Mouse (Mus musculus) cerebellum, adult 2 months (tissue): ENCODE data around the gene Rps27l. TPM values are rescaled to one million over a fixed set of nuclear protein-coding genes. Genes with fewer than 3 reads are reported as not detected.
A peak's percentile ranks its signal among the peaks of the same experiment; 100 is the strongest.

ENCODE experiments used
- DNase-seq, 2 experiments: peaks; one replicate each; pipeline ENCODE4 v3.0.0; 2021
- H3K27ac ChIP-seq: fragments of 200-500 bp; 2 replicates; pipeline ENCODE4 v1.5.1; 2012; ENCODE audit warnings: low read length, control low read depth, inconsistent platforms; ENCODE audit not compliant: insufficient read depth
- H3K27me3 ChIP-seq: fragments of 200-500 bp; 2 replicates; pipeline ENCODE4 v1.6.1; 2012; ENCODE audit warnings: inconsistent platforms, mild to moderate bottlenecking, low read length, moderate library complexity; ENCODE audit not compliant: control insufficient read depth, insufficient read depth
- H3K4me1 ChIP-seq: fragments of 200-500 bp; 2 replicates; pipeline ENCODE4 v1.6.1; 2011; ENCODE audit warnings: low read length; ENCODE audit not compliant: control insufficient read depth, insufficient read depth
- H3K4me3 ChIP-seq: fragments of 200-500 bp; replicated peaks from 2 replicates; pipeline ENCODE3; 2011; ENCODE audit warnings: mild to moderate bottlenecking, low read depth, low read length, control low read depth; ENCODE audit not compliant: insufficient read depth
- CTCF ChIP-seq: fragments of 200-500 bp; IDR thresholded peaks from 2 replicates; pipeline ENCODE4 v1.5.1; 2011; ENCODE audit warnings: low read depth, mild to moderate bottlenecking, control low read depth, low read length, moderate library complexity, borderline replicate concordance; ENCODE audit not compliant: insufficient read depth
- POLR2A ChIP-seq: fragments of 200-500 bp; IDR thresholded peaks from 2 replicates; pipeline ENCODE4 v1.6.1; 2011; ENCODE audit warnings: low read length, control low read depth, borderline replicate concordance; ENCODE audit not compliant: insufficient read depth
- WGBS: fragments of 180-500 bp; shearing (Covaris S2); methylation state at CpG from one replicate; pipeline ENCODE4 v1.1.7; 2018; 5-methylcytosine and 5-hydroxymethylcytosine counted together
- polyA plus RNA-seq: library from polyadenylated mRNA; depleted of rRNA; stranded (reverse); fragments of >200 nt; gene quantifications from 2 replicates; pipeline ENCODE4 v1.2.3, GENCODE M21; 2012; rRNA removed

Rps27l gene
- polyA plus RNA-seq = 53.7 and 55.7 TPM in 2 replicates

DNA sequence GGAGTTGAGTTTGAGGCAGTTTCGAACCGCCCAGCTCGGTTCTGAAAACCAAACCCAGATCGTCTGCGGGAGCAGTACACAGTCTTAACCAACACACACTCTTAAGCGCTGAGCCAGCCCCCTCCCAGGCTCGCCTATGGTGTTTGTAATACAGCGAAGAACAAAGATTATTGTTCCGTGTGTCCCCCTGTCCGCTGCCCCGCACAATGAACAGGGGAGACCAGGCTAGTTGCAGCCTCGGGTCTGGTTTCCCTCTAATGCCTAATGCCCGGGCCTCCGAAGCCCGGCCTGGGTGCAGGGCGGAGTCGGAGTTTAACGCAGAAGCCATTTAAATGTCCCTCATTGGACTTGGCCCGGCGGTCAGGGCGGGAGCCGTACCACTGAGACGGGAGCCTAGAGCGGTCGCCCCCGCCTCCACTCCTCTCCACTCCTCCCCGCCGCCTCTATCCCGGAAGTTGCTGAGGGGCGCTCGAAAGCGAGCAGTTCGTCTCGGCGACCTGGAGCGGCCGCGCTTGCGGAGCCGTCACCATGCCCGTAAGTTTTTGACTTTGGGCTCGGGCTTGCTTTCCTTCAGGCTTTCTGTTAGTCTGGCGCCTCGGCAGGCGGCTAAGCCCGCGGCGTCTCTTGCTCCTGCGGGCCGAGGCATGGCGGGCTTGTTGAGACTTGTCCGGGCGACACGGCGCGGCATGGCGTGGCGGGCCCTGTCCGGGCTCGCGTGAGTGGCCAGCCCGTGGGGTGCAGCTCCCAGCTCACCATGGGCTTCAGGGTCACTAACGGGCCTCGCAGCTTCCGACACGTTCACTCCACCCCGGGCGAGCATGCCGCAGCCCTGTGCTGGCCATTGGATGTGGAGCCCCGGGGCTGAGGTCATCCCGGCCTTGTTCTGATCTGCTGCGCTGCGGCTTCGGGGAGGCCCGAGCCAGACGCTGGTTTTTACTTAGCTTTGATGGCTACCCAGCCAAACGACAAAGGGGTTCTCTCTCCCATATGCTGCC is at the start of gene Rps27l:
Rps27l (plus strand) TSS at position 440 of the 995 bp plus-strand sequence.
- Histone ChIP-seq H3K27me3 (no peaks in the 10 kb centered on the region), H3K4me1 (no peaks in the 10 kb centered on the region), H3K4me3 (peak within 1 kb of the TSS; percentile 72), H3K27ac (peak within 1 kb of the TSS; percentile 78)
- WGBS = under 1% methylated on average over 77 of the region's 77 CpGs
- DNase-seq = peak; percentile 94
- peak; percentile 71; the same call in 1 of the 2 replicates for TF ChIP-seq POLR2A
- no peak for TF ChIP-seq CTCF

DNA sequence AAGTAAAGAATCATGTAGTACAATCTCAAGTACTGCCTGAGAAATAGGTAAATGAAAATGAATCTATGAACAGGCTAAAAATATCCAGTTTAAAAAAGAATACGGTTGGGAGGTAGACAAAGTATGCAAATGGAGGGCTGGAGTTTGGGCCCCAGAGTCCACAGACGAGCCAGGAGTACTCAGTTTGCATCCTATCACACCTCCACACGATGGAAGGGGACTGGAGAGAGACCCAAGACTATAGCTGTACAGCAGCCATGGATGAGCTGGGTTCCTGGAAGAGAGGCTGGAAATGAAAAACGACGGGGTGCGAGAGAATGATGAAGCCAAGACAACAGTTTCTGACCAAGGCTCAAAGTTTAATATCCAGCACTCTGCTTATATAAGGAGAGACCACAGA is 48.9 kb upstream of the Rps27l start:
- WGBS = 63% methylated on average over 6 of the region's 6 CpGs
- TF ChIP-seq CTCF (no peak), POLR2A (no peak)
- H3K27ac ChIP-seq = no peak overlapping the region
- no peak for DNase-seq
- no peaks in the 10 kb centered on the region for H3K4me1 ChIP-seq
- no peak overlapping the region for H3K4me3 ChIP-seq
- no peaks in the 10 kb centered on the region for H3K27me3 ChIP-seq

DNA sequence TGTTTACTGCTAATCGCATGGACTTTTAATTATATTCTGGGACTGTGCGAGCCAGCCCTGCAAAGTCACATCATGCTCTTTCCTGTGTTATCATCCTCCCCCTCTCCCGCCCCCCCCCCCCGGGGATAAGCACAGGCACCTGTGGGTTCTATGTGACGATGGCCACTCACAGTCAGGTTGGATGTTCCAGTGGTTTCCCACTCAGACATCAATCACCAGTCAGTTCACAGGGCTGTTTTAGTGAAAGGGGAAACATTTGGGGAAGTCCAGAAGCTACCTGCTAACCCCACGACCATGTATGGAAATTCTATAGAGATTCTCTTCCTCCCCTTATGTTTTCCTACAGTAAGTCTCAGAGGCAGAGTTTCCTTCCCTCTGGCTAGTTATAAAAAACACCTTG is 48.0 kb upstream of the Rps27l start:
- DNase-seq = no peak
- Histone ChIP-seq H3K4me1 (no peaks in the 10 kb centered on the region), H3K27ac (no peak overlapping the region), H3K27me3 (no peaks in the 10 kb centered on the region), H3K4me3 (no peak overlapping the region)
- TF ChIP-seq POLR2A = no peak
- TF ChIP-seq CTCF = no peak
- 90% methylated on average over 6 of the region's 6 CpGs for WGBS

DNA sequence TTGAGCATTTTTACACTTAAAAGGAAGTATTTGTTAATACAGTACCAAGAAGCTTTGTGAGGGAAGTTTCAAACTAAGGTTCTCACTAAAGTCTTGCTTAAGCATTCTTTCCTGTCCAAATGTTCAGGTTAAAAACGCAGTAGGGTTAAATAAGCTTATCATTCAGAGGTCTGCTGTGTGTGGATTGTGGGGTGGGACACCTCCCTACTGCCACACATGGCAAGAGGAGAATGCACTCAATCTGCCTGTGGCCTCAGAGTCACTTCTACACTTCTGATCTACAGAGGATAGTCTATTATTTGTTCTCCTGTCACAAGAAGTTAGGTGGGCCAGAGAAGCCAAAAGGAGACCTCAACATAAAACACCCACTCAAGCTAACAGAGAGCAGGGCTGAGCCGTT is 46.8 kb upstream of the Rps27l start:
- H3K27ac ChIP-seq = no peak overlapping the region
- no peaks in the 10 kb centered on the region for H3K27me3 ChIP-seq
- 90% methylated on average over 2 of the region's 2 CpGs for WGBS
- TF ChIP-seq POLR2A (no peak), CTCF (no peak)
- DNase-seq = no peak
- H3K4me3 ChIP-seq = no peak overlapping the region
- H3K4me1 ChIP-seq = no peaks in the 10 kb centered on the region

DNA sequence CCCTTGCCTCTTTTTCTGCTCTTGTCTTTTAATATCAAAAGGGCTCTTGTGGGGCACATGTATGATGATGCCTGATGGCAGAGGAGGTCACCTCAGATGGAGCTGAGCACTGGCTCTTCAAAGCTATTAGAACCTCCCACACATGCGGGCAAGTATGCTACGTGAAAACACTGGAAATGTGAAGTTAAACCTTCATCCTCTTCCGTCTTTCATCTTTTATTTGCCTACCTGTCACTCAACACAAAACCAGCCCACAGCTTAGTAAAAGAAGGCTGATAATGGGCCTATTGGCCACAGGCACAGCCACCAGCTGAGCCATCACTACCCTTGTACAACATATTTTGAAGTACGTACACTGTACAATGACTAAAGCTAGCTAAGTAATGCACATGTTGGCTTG is 46.4 kb upstream of the Rps27l start:
- 95% methylated on average over 4 of the region's 4 CpGs for WGBS
- H3K27ac ChIP-seq = no peak overlapping the region
- H3K4me1 ChIP-seq = no peaks in the 10 kb centered on the region
- H3K27me3 ChIP-seq = no peaks in the 10 kb centered on the region
- no peak overlapping the region for H3K4me3 ChIP-seq
- DNase-seq = no peak
- TF ChIP-seq CTCF (no peak), POLR2A (no peak)

DNA sequence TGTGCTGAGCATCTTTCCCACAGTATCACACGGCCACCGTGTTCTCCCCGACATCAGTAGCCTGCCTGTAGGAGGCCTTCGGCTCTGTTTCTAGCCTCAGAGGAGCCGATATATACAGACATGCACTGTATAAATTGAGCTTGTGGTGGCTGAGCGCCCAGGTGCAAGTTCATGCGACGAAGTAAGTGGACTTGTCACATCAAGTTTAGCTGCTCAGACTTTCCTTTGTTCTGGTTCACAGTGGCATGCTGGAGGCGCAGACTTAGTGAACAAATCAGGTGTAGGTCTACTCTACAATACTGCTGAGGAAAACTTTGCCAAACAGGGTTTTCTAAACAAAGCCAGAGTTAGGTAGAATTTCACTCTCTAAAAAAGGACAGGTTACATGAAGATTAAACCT is 39.9 kb upstream of the Rps27l start:
- Histone ChIP-seq H3K27me3 (no peaks in the 10 kb centered on the region), H3K4me3 (no peak overlapping the region), H3K27ac (no peak overlapping the region), H3K4me1 (no peaks in the 10 kb centered on the region)
- no peak for TF ChIP-seq POLR2A
- TF ChIP-seq CTCF = no peak
- no peak for DNase-seq
- WGBS = 63% methylated on average over 9 of the region's 9 CpGs

DNA sequence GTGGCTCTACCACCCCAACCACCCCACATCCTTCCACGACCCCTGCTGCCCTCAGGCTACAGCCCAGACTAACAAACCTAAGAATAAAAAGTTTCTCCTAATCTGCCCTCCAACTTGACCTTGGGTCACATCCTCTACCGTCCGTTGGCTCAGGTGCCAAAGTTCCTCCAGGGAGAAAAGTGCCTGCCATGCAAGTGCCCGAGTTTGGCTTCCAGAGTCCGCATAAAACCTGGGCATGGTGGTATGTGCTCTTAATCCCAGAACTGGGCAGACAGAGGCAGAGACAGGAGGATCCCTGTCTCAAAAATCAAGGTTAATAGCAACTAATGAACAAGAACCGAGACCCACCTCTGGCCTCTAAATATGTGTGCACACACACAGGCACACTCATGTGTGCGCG is 38.8 kb upstream of the Rps27l start:
- DNase-seq = no peak
- 85% methylated on average over 8 of the region's 8 CpGs for WGBS
- H3K4me3 ChIP-seq = no peak overlapping the region
- TF ChIP-seq POLR2A = no peak
- no peak for TF ChIP-seq CTCF
- H3K27me3 ChIP-seq = no peaks in the 10 kb centered on the region
- H3K4me1 ChIP-seq = no peaks in the 10 kb centered on the region
- no peak overlapping the region for H3K27ac ChIP-seq
